Mouse (Mus musculus) liver, adult 2 months (tissue): ENCODE results near the gene Adamtsl2. TPM values are rescaled to one million over a fixed set of nuclear protein-coding genes. Genes with fewer than 3 reads are reported as not detected.

Source experiments
- DNase-seq: peaks from one replicate; pipeline ENCODE4 v3.0.0-alpha.2; 2011; ENCODE audit warnings: low read depth, low spot score; ENCODE audit errors: extremely low read depth
- H3K27ac ChIP-seq: fragments of 200-500 bp; replicated peaks from 2 replicates; pipeline ENCODE4 v1.5.1; 2012; ENCODE audit warnings: low read depth, mild to moderate bottlenecking, control low read depth, inconsistent platforms, low read length; ENCODE audit not compliant: insufficient read depth
- H3K27me3 ChIP-seq: fragments of 200-500 bp; 2 replicates; pipeline ENCODE4 v1.6.1; 2012; ENCODE audit warnings: mild to moderate bottlenecking, moderate library complexity, low read length, inconsistent platforms; ENCODE audit not compliant: control insufficient read depth, insufficient read depth
- H3K36me3 ChIP-seq: fragments of 200-500 bp; 2 replicates; pipeline ENCODE4 v1.6.1; 2012; ENCODE audit warnings: low read length, inconsistent platforms; ENCODE audit not compliant: control insufficient read depth, insufficient read depth
- H3K4me1 ChIP-seq: fragments of 200-500 bp; 2 replicates; pipeline ENCODE4 v1.6.1; 2011; ENCODE audit warnings: low read length; ENCODE audit not compliant: control insufficient read depth, insufficient read depth
- H3K4me3 ChIP-seq: fragments of 200-500 bp; 2 replicates; pipeline ENCODE4 v1.5.1; 2011; ENCODE audit warnings: low read depth, mild to moderate bottlenecking, control low read depth, low read length, moderate library complexity; ENCODE audit not compliant: insufficient read depth
- H3K79me2 ChIP-seq: fragments of 200-500 bp; 2 replicates; pipeline ENCODE4 v1.6.1; 2012; ENCODE audit warnings: inconsistent platforms, mild to moderate bottlenecking, low read length, moderate library complexity; ENCODE audit not compliant: control insufficient read depth, insufficient read depth
- H3K9ac ChIP-seq: fragments of 200-500 bp; 2 replicates; pipeline ENCODE4 v1.6.1; 2012; ENCODE audit warnings: low read depth, mild to moderate bottlenecking, control low read depth, inconsistent platforms, low read length
- CTCF ChIP-seq: fragments of 200-500 bp; IDR thresholded peaks from 2 replicates; pipeline ENCODE4 v1.5.1; 2011; ENCODE audit warnings: low read depth, low read length, control low read depth
- POLR2A ChIP-seq: fragments of 200-500 bp; IDR thresholded peaks from 2 replicates; pipeline ENCODE4 v1.6.1; 2011; ENCODE audit warnings: low read length, control low read depth; ENCODE audit not compliant: insufficient read depth; ENCODE audit errors: extremely low read depth
- WGBS: fragments of 180-500 bp; shearing (Covaris S2); methylation state at CpG from one replicate; pipeline ENCODE4 v1.1.7; 2018; 5-methylcytosine and 5-hydroxymethylcytosine counted together
- polyA plus RNA-seq: library from polyadenylated mRNA; depleted of rRNA; stranded (reverse); fragments of >200 nt; gene quantifications from 2 replicates; pipeline ENCODE4 v1.2.3, GENCODE M21; 2012; rRNA removed
- total RNA-seq: library from RNA; depleted of rRNA; stranded (reverse); fragments of >200 nt; gene quantifications from 2 replicates; pipeline ENCODE4 v1.2.3, GENCODE M21; 2014; rRNA removed

The Adamtsl2 gene
- total and polyA plus RNA-seq, 2 experiments: 3.5 to 4.4 TPM

DNA sequence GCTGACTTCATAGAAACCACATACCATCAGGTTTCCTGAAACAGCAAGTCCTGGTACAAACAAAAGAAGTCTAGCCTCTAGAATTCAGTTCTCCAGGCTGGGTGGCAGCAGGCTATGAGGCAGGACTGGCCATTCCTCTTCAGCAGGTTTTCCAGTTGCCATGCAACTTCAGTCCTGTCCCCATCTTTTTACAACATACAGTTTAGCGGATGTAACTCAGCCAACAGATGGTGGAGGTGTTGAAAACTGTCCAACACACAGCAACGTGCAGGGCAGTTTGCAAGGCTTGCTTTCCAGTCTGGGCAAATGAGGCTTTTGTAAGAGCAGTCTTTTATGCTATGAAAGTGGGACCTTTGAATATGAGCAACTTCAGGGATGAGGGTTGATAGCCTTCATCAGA lies 65.8 kb downstream of the Adamtsl2 start:
- H3K9ac ChIP-seq: no peak overlapping the region
- no peak for DNase-seq
- no peak overlapping the region for H3K4me3 ChIP-seq
- H3K27me3 ChIP-seq: peaks cover 2% of the 10 kb centered on the region; the same call in 1 of the 2 replicates
- no peak overlapping the region for H3K27ac ChIP-seq
- no peaks in the 10 kb centered on the region for H3K79me2 ChIP-seq
- no peak for TF ChIP-seq CTCF
- no peak for TF ChIP-seq POLR2A
- WGBS: 69% methylated on average over 2 of the region's 2 CpGs
- H3K4me1 ChIP-seq: no peaks in the 10 kb centered on the region
- no peaks in the 10 kb centered on the region for H3K36me3 ChIP-seq

DNA sequence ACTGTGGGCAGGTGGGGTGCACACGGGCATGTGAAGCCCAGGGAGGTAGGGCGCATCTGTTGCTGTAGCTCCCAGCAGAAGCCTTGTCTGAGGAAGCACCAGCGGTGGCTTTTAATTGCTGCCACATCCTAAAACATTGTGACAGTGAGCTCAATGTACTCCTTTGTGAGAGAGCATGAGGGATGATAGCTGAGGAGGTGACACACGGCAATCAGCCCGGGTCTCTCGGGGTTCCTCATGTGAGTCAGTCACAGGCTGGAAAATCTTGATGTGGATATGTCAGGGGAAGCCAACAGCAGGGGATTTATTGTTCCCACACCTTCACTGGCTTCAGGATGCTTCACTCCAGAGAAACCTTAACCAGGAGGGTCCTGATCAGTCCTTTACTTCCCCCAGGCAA lies 67.7 kb downstream of the Adamtsl2 start:
- no peak for DNase-seq
- no peak for TF ChIP-seq CTCF
- Histone ChIP-seq H3K9ac (no peak overlapping the region), H3K36me3 (no peaks in the 10 kb centered on the region), H3K27ac (no peak overlapping the region), H3K4me1 (no peaks in the 10 kb centered on the region), H3K4me3 (no peak overlapping the region), H3K27me3 (peaks cover 2% of the 10 kb centered on the region; the same call in 1 of the 2 replicates), H3K79me2 (no peaks in the 10 kb centered on the region)
- 84% methylated on average over 6 of the region's 6 CpGs for WGBS

DNA sequence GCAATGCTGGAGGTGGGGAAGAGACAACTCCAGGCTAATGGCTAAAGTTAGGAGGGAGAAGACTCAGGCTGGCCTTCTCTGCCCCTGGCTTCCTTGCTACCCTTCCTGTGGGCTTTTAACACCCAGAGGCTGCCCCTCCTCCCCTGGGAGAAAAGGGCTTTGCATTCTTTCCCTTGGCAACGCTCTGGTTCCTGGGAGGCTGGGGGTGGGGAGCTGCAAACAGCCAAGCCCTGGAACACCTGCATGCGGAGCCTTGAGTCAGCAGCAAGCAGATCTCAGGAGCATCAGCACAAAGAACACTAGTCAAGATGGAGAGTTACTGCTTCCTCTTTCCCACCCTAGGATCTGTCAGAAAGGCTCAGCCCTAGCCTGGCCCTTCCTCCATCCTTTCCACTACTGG lies 70.3 kb downstream of the Adamtsl2 start:
- no peak overlapping the region for H3K9ac ChIP-seq
- H3K27ac ChIP-seq: no peak overlapping the region
- no peaks in the 10 kb centered on the region for H3K36me3 ChIP-seq
- TF ChIP-seq POLR2A: no peak
- no peak for TF ChIP-seq CTCF
- no peaks in the 10 kb centered on the region for H3K27me3 ChIP-seq
- WGBS: 17% methylated on average over 2 of the region's 2 CpGs
- no peaks in the 10 kb centered on the region for H3K4me1 ChIP-seq
- DNase-seq: no peak
- no peaks in the 10 kb centered on the region for H3K79me2 ChIP-seq
- no peak overlapping the region for H3K4me3 ChIP-seq

DNA sequence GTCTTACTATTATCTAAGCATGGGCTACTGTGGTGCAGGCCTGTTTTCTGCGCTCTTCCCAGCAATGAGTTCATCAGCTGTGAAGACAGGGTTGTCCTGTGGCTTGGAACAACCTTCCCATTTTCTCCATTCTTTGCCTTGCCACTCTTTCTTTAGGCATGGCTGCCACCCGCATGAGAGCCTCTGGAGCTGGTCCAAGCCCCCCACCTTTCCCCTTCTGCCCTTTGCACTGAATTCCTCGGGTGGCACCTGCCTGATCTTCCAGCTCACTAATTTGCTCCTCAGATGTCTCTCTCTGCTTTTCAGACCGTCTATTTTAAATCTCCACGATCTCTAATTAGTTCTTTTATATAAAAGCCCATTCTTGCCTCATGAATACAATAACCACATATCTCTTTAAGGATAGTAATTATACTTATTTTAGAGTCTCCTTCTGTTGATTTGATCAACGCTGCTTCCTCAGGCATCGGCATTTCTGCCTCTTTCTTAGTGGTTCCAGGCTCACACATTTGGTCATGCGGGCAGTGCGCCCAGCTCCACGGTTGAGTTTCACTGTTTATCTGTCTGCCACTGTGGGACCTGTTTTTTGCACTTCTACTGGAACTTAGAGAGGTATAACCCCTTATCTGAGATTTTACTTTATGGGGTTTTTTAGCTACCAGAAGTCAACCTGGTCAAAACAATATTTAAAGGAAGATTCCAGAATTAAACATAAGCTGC lies 75.4 kb downstream of the Adamtsl2 start:
- no peaks in the 10 kb centered on the region for H3K4me1 ChIP-seq
- no peak overlapping the region for H3K27ac ChIP-seq
- H3K4me3 ChIP-seq: no peak overlapping the region
- TF ChIP-seq CTCF (no peak), POLR2A (no peak)
- H3K27me3 ChIP-seq: no peaks in the 10 kb centered on the region
- WGBS: 82% methylated on average over 10 of the region's 10 CpGs
- no peak for DNase-seq
- no peaks in the 10 kb centered on the region for H3K79me2 ChIP-seq
- no peaks in the 10 kb centered on the region for H3K36me3 ChIP-seq
- H3K9ac ChIP-seq: no peak overlapping the region

DNA sequence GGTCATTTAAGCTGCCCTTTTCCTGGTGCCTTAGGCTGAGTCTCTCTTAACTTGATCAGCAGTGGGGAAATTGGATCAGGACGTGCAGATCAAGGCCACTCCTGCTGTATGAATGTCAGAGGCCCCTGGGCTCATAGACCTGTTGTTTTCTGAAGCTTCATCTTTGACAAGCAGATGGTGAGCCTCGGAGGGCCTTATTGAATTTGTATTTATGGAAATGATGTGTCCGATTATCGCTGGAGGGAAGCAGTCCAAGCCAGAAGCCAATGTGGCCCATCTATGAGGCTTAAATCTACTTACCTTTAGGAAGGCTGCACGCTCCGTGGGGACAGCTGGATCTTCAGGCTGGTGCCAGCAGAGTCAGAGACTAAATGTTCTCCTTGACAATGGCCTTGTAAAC lies 77.4 kb downstream of the Adamtsl2 start:
- Histone ChIP-seq H3K4me1 (no peaks in the 10 kb centered on the region), H3K36me3 (no peaks in the 10 kb centered on the region), H3K27ac (no peak overlapping the region), H3K79me2 (no peaks in the 10 kb centered on the region), H3K4me3 (no peak overlapping the region), H3K27me3 (no peaks in the 10 kb centered on the region), H3K9ac (no peak overlapping the region)
- TF ChIP-seq CTCF: no peak
- no peak for TF ChIP-seq POLR2A
- WGBS: 83% methylated on average over 6 of the region's 6 CpGs
- no peak for DNase-seq

Other genes with a start within 250 kb of the Adamtsl2 start
- gene Abo, start 214.4 kb upstream of the Adamtsl2 start, total RNA-seq: not detected in 2 replicates
- gene Abo, start 214.4 kb upstream of the Adamtsl2 start, polyA plus RNA-seq: not detected in 2 replicates
- 6.2 and 7.8 TPM in 2 replicates for gene Surf6, start 176.5 kb upstream of the Adamtsl2 start, total RNA-seq
- gene Surf6, start 176.5 kb upstream of the Adamtsl2 start, polyA plus RNA-seq: 6.1 and 6.2 TPM in 2 replicates
- 12.9 and 16.8 TPM in 2 replicates for gene Med22, start 168.7 kb upstream of the Adamtsl2 start, total RNA-seq
- gene Med22, start 168.7 kb upstream of the Adamtsl2 start, polyA plus RNA-seq: 25.5 and 26.4 TPM in 2 replicates
- 721 and 835 TPM in 2 replicates for gene Rpl7a, start 168.6 kb upstream of the Adamtsl2 start, total RNA-seq
- 398 and 434 TPM in 2 replicates for gene Rpl7a, start 168.6 kb upstream of the Adamtsl2 start, polyA plus RNA-seq
- 10.0 and 10.3 TPM in 2 replicates for gene Surf2, start 163.0 kb upstream of the Adamtsl2 start, total RNA-seq
- 11.6 and 14.5 TPM in 2 replicates for gene Surf2, start 163.0 kb upstream of the Adamtsl2 start, polyA plus RNA-seq
- gene Surf1, start 162.8 kb upstream of the Adamtsl2 start, total RNA-seq: 55.5 and 60.5 TPM in 2 replicates
- 51.7 and 57.2 TPM in 2 replicates for gene Surf1, start 162.8 kb upstream of the Adamtsl2 start, polyA plus RNA-seq
- gene Surf4, start 145.5 kb upstream of the Adamtsl2 start, total RNA-seq: 135 and 193 TPM in 2 replicates
- gene Surf4, start 145.5 kb upstream of the Adamtsl2 start, polyA plus RNA-seq: 318 and 322 TPM in 2 replicates
- gene Stkld1, start 145.3 kb upstream of the Adamtsl2 start, total RNA-seq: 0.09 TPM in 1 of 2 replicates, not detected in the other
- gene Stkld1, start 145.3 kb upstream of the Adamtsl2 start, polyA plus RNA-seq: 0.06 and 0.11 TPM in 2 replicates
- gene Rexo4, start 115.0 kb upstream of the Adamtsl2 start, total RNA-seq: 15.2 TPM in 2 replicates
- gene Rexo4, start 115.0 kb upstream of the Adamtsl2 start, polyA plus RNA-seq: 8.3 and 11.8 TPM in 2 replicates
- 5.6 and 8.3 TPM in 2 replicates for gene Adamts13, start 106.0 kb upstream of the Adamtsl2 start, total RNA-seq
- 5.8 and 11.2 TPM in 2 replicates for gene Adamts13, start 106.0 kb upstream of the Adamtsl2 start, polyA plus RNA-seq
- 17.7 and 21.5 TPM in 2 replicates for gene Cacfd1, start 69.5 kb upstream of the Adamtsl2 start, total RNA-seq
- gene Cacfd1, start 69.5 kb upstream of the Adamtsl2 start, polyA plus RNA-seq: 48.1 and 58.0 TPM in 2 replicates
- 0.34 and 0.46 TPM in 2 replicates for gene Slc2a6, start 51.4 kb upstream of the Adamtsl2 start, total RNA-seq
- gene Slc2a6, start 51.4 kb upstream of the Adamtsl2 start, polyA plus RNA-seq: 0.39 and 0.50 TPM in 2 replicates
- gene Mymk, start 7.2 kb upstream of the Adamtsl2 start, total RNA-seq: not detected in 2 replicates
- not detected in 2 replicates for gene Mymk, start 7.2 kb upstream of the Adamtsl2 start, polyA plus RNA-seq
- not detected in 2 replicates for gene Fam163b, start 63.1 kb downstream of the Adamtsl2 start, total RNA-seq
- not detected in 2 replicates for gene Fam163b, start 63.1 kb downstream of the Adamtsl2 start, polyA plus RNA-seq
- gene Dbh, start 85.9 kb downstream of the Adamtsl2 start, total RNA-seq: under 0.01 and 0.20 TPM in 2 replicates
- gene Dbh, start 85.9 kb downstream of the Adamtsl2 start, polyA plus RNA-seq: not detected in 2 replicates
- 382 and 424 TPM in 2 replicates for gene Sardh, start 169.0 kb downstream of the Adamtsl2 start, total RNA-seq
- 768 and 871 TPM in 2 replicates for gene Sardh, start 169.0 kb downstream of the Adamtsl2 start, polyA plus RNA-seq